In genomic region chr9:77819318-77819717, GRCm38 (mm10) we compare ENCODE assay signal across 16 mouse cellular contexts.
DNase-seq lines count a peak whose midpoint lies in the region; ATAC-seq and TF ChIP-seq lines count a peak whose summit lies in the region.
"Had no signal": no experiment of that assay in that cellular context is flagged by ENCODE, and none has a peak within 500 bp of the region (broad histone marks: within the 10 kb centered on the region; RNA-seq: fewer than 3 reads in every experiment).

No protein-coding gene starts in this region.

- peak overlapping the region; percentile 41; the same call in 1 of the 2 replicates for H3K27ac ChIP-seq in kidney, embryonic 16.5 days (ENCODE audit: low read length)
- H3K27ac ChIP-seq in lung, postnatal 0 days (ENCODE audit: low read length): no peak overlapping the region
- H3K27ac ChIP-seq in stomach, postnatal 0 days (replicated peaks): no peak overlapping the region
- H3K27ac ChIP-seq: embryonic facial prominence, embryonic 10.5 days; forebrain, embryonic 15.5 days; intestine, embryonic 15.5 days; liver, embryonic 13.5 days; neural tube, embryonic 13.5 days had no signal

- no peaks in the 10 kb centered on the region for H3K4me1 ChIP-seq in kidney, embryonic 16.5 days (ENCODE audit: insufficient read depth, low read length)
- no peaks in the 10 kb centered on the region for H3K4me1 ChIP-seq in lung, postnatal 0 days (ENCODE audit: insufficient read depth, low read depth, low read length)
- no peaks in the 10 kb centered on the region for H3K4me1 ChIP-seq in stomach, postnatal 0 days (replicated peaks; ENCODE audit: control insufficient read depth, insufficient read depth)
- H3K4me1 ChIP-seq: forebrain, embryonic 15.5 days; intestine, embryonic 15.5 days; liver, embryonic 13.5 days; neural tube, embryonic 13.5 days had no signal

- no peaks in the 10 kb centered on the region for H3K27me3 ChIP-seq in kidney, embryonic 16.5 days (ENCODE audit: insufficient read depth, low read length)
- H3K27me3 ChIP-seq in lung, postnatal 0 days (replicated peaks; ENCODE audit: insufficient read depth, low read length): no peaks in the 10 kb centered on the region
- H3K27me3 ChIP-seq in Patski: no peaks in the 10 kb centered on the region
- H3K27me3 ChIP-seq in stomach, postnatal 0 days (ENCODE audit: control insufficient read depth, insufficient read depth, low read length): no peaks in the 10 kb centered on the region
- H3K27me3 ChIP-seq: forebrain, embryonic 15.5 days; intestine, embryonic 15.5 days; liver, embryonic 13.5 days; neural tube, embryonic 13.5 days had no signal

- WGBS in kidney, embryonic 16.5 days: 75% methylated on average over 2 of the region's 2 CpGs
- WGBS in lung, postnatal 0 days: 68% methylated on average over 2 of the region's 2 CpGs
- 81% methylated on average over 2 of the region's 2 CpGs for WGBS in stomach, postnatal 0 days

- POLR2A ChIA-PET in Patski (lab: Charles Lee): no interaction called here

- ATAC-seq in kidney, embryonic 16.5 days (ENCODE audit: low FRiP score, low TSS enrichment): no peak
- ATAC-seq in lung, postnatal 0 days: no peak
- ATAC-seq in Patski: no peak
- no peak for ATAC-seq in stomach, postnatal 0 days (ENCODE audit: low FRiP score, low TSS enrichment)
- ATAC-seq: forebrain, embryonic 15.5 days; intestine, embryonic 15.5 days had no signal

- peak; percentile 39 for TF ChIP-seq CTCF in lung, postnatal 0 days (IDR thresholded peaks at IDR 0.05)
- peak; percentile 66 for TF ChIP-seq CTCF in Patski (IDR thresholded peaks at IDR 0.05)
- TF ChIP-seq CTCF in stomach, postnatal 0 days (IDR thresholded peaks at IDR 0.05; ENCODE audit: low read depth): peak; percentile 32

- H3K36me3 ChIP-seq in kidney, embryonic 16.5 days (ENCODE audit: insufficient read depth, low read length): no peaks in the 10 kb centered on the region
- no peaks in the 10 kb centered on the region for H3K36me3 ChIP-seq in lung, postnatal 0 days (ENCODE audit: insufficient read depth, low read length)
- no peaks in the 10 kb centered on the region for H3K36me3 ChIP-seq in stomach, postnatal 0 days (ENCODE audit: control insufficient read depth, insufficient read depth, low read length)
- H3K36me3 ChIP-seq: embryonic facial prominence, embryonic 10.5 days; forebrain, embryonic 15.5 days; intestine, embryonic 15.5 days; liver, embryonic 13.5 days; neural tube, embryonic 13.5 days had no signal

- no peak for DNase-seq in kidney, postnatal 4 days
- no peak for DNase-seq in lung, postnatal 0 days (ENCODE audit: low spot score)
- no peak for DNase-seq in lung, adult 18-20 months
- DNase-seq in Patski (ENCODE audit: low read depth, low spot score): no peak
- no peak for DNase-seq in stomach, postnatal 0 days (ENCODE audit: low spot score)
- DNase-seq in ovary, adult 18-20 months (ENCODE audit: low spot score): no peak
- DNase-seq: cerebellum, adult 11-12 months; kidney, postnatal 36 days; liver, embryonic 13.5 days; right cerebral cortex, postnatal 25 days; thymus, postnatal 36 days had no signal

- in situ Hi-C loops in Patski (cut with MboI; ENCODE audit: low pct_unique_long_range_greater_than_20kb): no loop called here

- TF ChIP-seq EP300 in lung, postnatal 0 days (IDR thresholded peaks at IDR 0.05): no peak
- no peak for TF ChIP-seq EP300 in stomach, postnatal 0 days (optimal IDR thresholded peaks at IDR 0.05)

- H3K4me3 ChIP-seq in kidney, embryonic 16.5 days (ENCODE audit: low read length): no peak overlapping the region
- no peak overlapping the region for H3K4me3 ChIP-seq in lung, postnatal 0 days (ENCODE audit: low read depth, low read length)
- no peak overlapping the region for H3K4me3 ChIP-seq in stomach, postnatal 0 days (ENCODE audit: low read depth, low read length)
- H3K4me3 ChIP-seq: embryonic facial prominence, embryonic 10.5 days; forebrain, embryonic 15.5 days; intestine, embryonic 15.5 days; liver, embryonic 13.5 days; neural tube, embryonic 13.5 days had no signal

- H3K9ac ChIP-seq in kidney, embryonic 16.5 days (replicated peaks; ENCODE audit: low read length): no peak overlapping the region
- no peak overlapping the region for H3K9ac ChIP-seq in lung, postnatal 0 days (replicated peaks; ENCODE audit: low read depth)
- H3K9ac ChIP-seq in stomach, postnatal 0 days (ENCODE audit: low read length): no peak overlapping the region
- H3K9ac ChIP-seq: forebrain, embryonic 15.5 days; intestine, embryonic 15.5 days; liver, embryonic 13.5 days; neural tube, embryonic 13.5 days had no signal

- no peak overlapping the region for H3K4me2 ChIP-seq in kidney, embryonic 16.5 days (replicated peaks; ENCODE audit: low read depth, low read length)
- H3K4me2 ChIP-seq in lung, postnatal 0 days (replicated peaks; ENCODE audit: low read depth, low read length): no peak overlapping the region
- H3K4me2 ChIP-seq in stomach, postnatal 0 days (replicated peaks; ENCODE audit: low read depth): no peak overlapping the region
- H3K4me2 ChIP-seq: forebrain, embryonic 15.5 days; intestine, embryonic 15.5 days; liver, embryonic 13.5 days; neural tube, embryonic 13.5 days had no signal

- CTCF ChIA-PET in Patski (lab: Charles Lee): interaction anchor here (1.2 kb wide), 2 partner anchors 32 to 190 kb away, joined by 3 to 5 read pairs; no protein-coding TSS in a partner anchor

- H3K9me3 ChIP-seq in kidney, embryonic 16.5 days (ENCODE audit: low read length): peaks cover 3% of the 10 kb centered on the region
- H3K9me3 ChIP-seq in lung, postnatal 0 days (ENCODE audit: low read length): no peaks in the 10 kb centered on the region
- no peaks in the 10 kb centered on the region for H3K9me3 ChIP-seq in stomach, postnatal 0 days (ENCODE audit: control insufficient read depth, low read length)
- H3K9me3 ChIP-seq: forebrain, embryonic 15.5 days; intestine, embryonic 15.5 days; liver, embryonic 13.5 days had no signal
